Mouse (Mus musculus) ES-Bruce4 (cell line): ENCODE results near the gene Adh7.

ENCODE experiments used
- CTCF ChIP-seq: IDR thresholded peaks from one replicate; pipeline ENCODE4 v1.8.1; 2011; ENCODE audit warnings: low read depth, low read length
- EP300 ChIP-seq: IDR thresholded peaks from 2 replicates; pipeline ENCODE4 v1.6.1; 2011; ENCODE audit warnings: low read depth, low read length; ENCODE audit not compliant: insufficient read depth
- POLR2A ChIP-seq: IDR thresholded peaks from one replicate; pipeline ENCODE4 v1.8.1; 2011; ENCODE audit warnings: low read length; ENCODE audit not compliant: insufficient read depth

DNA sequence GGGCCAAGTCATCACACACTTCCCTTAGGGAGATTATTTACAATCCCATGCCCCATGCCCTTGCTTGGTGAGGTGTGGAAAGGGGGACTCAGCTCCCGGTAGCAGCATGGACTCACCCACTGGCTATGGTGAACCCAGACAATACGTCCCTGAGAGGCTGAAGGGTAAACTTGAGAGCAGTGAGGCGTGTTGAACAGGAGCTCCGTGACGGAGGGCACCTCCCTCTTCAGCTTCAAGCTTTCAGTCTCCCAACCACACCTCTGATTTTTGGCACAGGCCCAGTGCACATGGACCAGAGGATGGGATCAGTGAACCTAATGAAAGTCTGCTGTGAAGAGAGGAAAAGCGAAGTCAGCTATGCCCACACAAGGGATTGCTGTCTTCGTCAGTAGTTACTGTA lies 30.5 kb downstream of the Adh7 start:
- TF ChIP-seq POLR2A: no peak
- TF ChIP-seq CTCF: no peak
- TF ChIP-seq EP300: no peak
